In the genomic region with DNA sequence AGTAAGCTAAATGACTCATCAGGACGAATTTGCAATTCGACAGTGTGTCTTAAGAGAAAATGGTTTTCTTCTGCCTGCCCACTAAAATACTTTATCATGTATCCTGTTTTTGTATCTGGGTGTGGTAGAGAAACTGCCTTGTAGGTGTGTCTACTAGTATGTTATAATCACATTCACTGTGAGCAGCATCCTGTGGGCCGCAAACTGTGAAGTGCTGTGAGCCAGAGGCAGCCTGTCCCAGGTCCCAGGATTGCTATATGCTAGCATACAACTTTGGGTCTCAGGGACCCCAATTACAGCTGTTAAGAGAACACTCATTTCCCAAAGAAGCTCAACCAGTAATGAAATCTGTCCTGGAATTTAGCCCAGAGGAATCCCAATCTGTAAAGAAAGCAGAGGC, we compare ENCODE assay signal across 17 mouse cellular contexts.
"Had no signal": no experiment of that assay in that cellular context is flagged by ENCODE, and none has a peak within 500 bp of the region (broad histone marks: within the 10 kb centered on the region; RNA-seq: fewer than 3 reads in every experiment).

No protein-coding gene starts in this region.

- DNase-seq: kidney, adult 9 months; kidney, postnatal 14 days; kidney, postnatal 4 days; left cerebral cortex, postnatal 4 days; liver, postnatal 0 days; lung, embryonic 14.5 days; thymus, adult 18-20 months; thymus, postnatal 36 days had no signal

- ATAC-seq: liver, postnatal 0 days; lung, postnatal 0 days; midbrain, embryonic 16.5 days had no signal

- H3K9ac ChIP-seq: limb, embryonic 12.5 days; limb, embryonic 15.5 days; liver, embryonic 14.5 days; liver, postnatal 0 days; lung, embryonic 14.5 days; midbrain, embryonic 12.5 days; neural tube, embryonic 12.5 days had no signal

- H3K9me3 ChIP-seq: limb, embryonic 12.5 days; limb, embryonic 15.5 days; midbrain, embryonic 12.5 days; neural tube, embryonic 12.5 days had no signal

- H3K27ac ChIP-seq: limb, embryonic 12.5 days; limb, embryonic 15.5 days; liver, embryonic 14.5 days; macrophage; midbrain, embryonic 12.5 days; neural tube, embryonic 12.5 days had no signal

- H3K27me3 ChIP-seq: limb, embryonic 12.5 days; limb, embryonic 15.5 days; midbrain, embryonic 12.5 days; neural tube, embryonic 12.5 days had no signal

- H3K4me1 ChIP-seq: limb, embryonic 12.5 days; limb, embryonic 15.5 days; midbrain, embryonic 12.5 days; neural tube, embryonic 12.5 days had no signal

- H3K4me2 ChIP-seq: limb, embryonic 12.5 days; limb, embryonic 15.5 days; liver, embryonic 11.5 days; lung, embryonic 14.5 days; midbrain, embryonic 12.5 days; neural tube, embryonic 12.5 days had no signal

- H3K4me3 ChIP-seq: limb, embryonic 12.5 days; limb, embryonic 15.5 days; midbrain, embryonic 12.5 days; neural tube, embryonic 12.5 days had no signal

- H3K36me3 ChIP-seq: limb, embryonic 12.5 days; limb, embryonic 15.5 days; midbrain, embryonic 12.5 days; neural tube, embryonic 12.5 days had no signal
